Mouse (Mus musculus) heart, embryonic 15.5 days (tissue): ENCODE measurements around the gene Capza3. TPM values are rescaled to one million over a fixed set of nuclear protein-coding genes. Genes with fewer than 3 reads are reported as not detected.

Experiments
- ATAC-seq: fragments of 200-750 bp; cut with Nextera tagmentation; replicated peaks from 2 replicates; pipeline ENCODE4 v1.8.0; 2017; ENCODE audit warnings: low read depth, moderate TSS enrichment; ENCODE audit not compliant: insufficient number of reproducible peaks, insufficient read depth, low FRiP score
- H3K27ac ChIP-seq: fragments of 300-500 bp; sonication (generic); 2 replicates; pipeline ENCODE4 v1.5.1; 2015; ENCODE audit warnings: mild to moderate bottlenecking, inconsistent platforms
- H3K27me3 ChIP-seq: fragments of 300-500 bp; sonication (generic); 2 replicates; pipeline ENCODE4 v1.6.1; 2015; ENCODE audit warnings: inconsistent platforms
- H3K36me3 ChIP-seq: fragments of 300-500 bp; sonication (generic); 2 replicates; pipeline ENCODE4 v1.6.1; 2015; ENCODE audit warnings: mild to moderate bottlenecking, inconsistent platforms
- H3K4me1 ChIP-seq: fragments of 300-500 bp; sonication (generic); replicated peaks from 2 replicates; pipeline ENCODE4 v1.6.1; 2015; ENCODE audit warnings: inconsistent platforms
- H3K4me2 ChIP-seq: fragments of 300-500 bp; sonication (generic); 2 replicates; pipeline ENCODE4 v1.6.1; 2015; ENCODE audit warnings: inconsistent platforms, mild to moderate bottlenecking, moderate library complexity
- H3K4me3 ChIP-seq: fragments of 300-500 bp; sonication (generic); 2 replicates; pipeline ENCODE4 v1.5.1; 2015; ENCODE audit warnings: mild to moderate bottlenecking, inconsistent platforms
- H3K9ac ChIP-seq: fragments of 300-500 bp; sonication (generic); 2 replicates; pipeline ENCODE4 v1.6.1; 2015; ENCODE audit warnings: mild to moderate bottlenecking, inconsistent platforms
- H3K9me3 ChIP-seq: fragments of 300-500 bp; sonication (generic); replicated peaks from 2 replicates; pipeline ENCODE4 v1.6.1; 2016; ENCODE audit warnings: inconsistent platforms
- WGBS: fragments of 180-500 bp; shearing (Covaris S2); methylation state at CpG from one replicate; pipeline ENCODE4 v1.1.7; 2015; ENCODE audit warnings: mixed read lengths; 5-methylcytosine and 5-hydroxymethylcytosine counted together
- polyA plus RNA-seq: library from polyadenylated mRNA; unstranded; fragments of >200 nt; fragmentation: Nextera tagmentation; extraction: Ambion mirVana; gene quantifications from 2 replicates; pipeline ENCODE4 v1.2.1, GENCODE M21; 2015

Gene Capza3
- polyA plus RNA-seq = not detected in 2 replicates

GRCm38 (mm10) chr6:140040952-140041351 lies at the start of gene Capza3:
Capza3 (plus strand) TSS chr6:140041252.
- ATAC-seq = no peak
- Histone ChIP-seq H3K27me3 (no peaks in the 10 kb centered on the region), H3K4me1 (no peaks in the 10 kb centered on the region), H3K4me2 (no peak within 1 kb of the TSS), H3K4me3 (no peak within 1 kb of the TSS), H3K9ac (no peak within 1 kb of the TSS), H3K27ac (no peak within 1 kb of the TSS), H3K9me3 (no peaks in the 10 kb centered on the region), H3K36me3 (no peaks in the 10 kb centered on the region)
- 87% methylated on average over 7 of the region's 7 CpGs for WGBS

- 77% methylated on average over 3 of the region's 3 CpGs for WGBS
- Histone ChIP-seq H3K9me3 (0 out of 2 replicates have a peak, but pooled peaks cover 2% of the 10 kb centered on the region), H3K27me3 (no peaks in the 10 kb centered on the region)
These were observed 35.9 kb upstream of the Capza3 start for GRCm38 (mm10) chr6:140005181-140005580.

GRCm38 (mm10) chr6:140024404-140024803 lies 16.6 kb upstream of the Capza3 start:
- Histone ChIP-seq H3K9me3 (no peaks in the 10 kb centered on the region), H3K36me3 (no peaks in the 10 kb centered on the region), H3K4me1 (no peaks in the 10 kb centered on the region), H3K27me3 (no peaks in the 10 kb centered on the region), H3K9ac (no peak overlapping the region), H3K4me2 (no peak overlapping the region), H3K27ac (no peak overlapping the region), H3K4me3 (no peak overlapping the region)
- WGBS = 76% methylated on average over 7 of the region's 7 CpGs
- no peak for ATAC-seq

More at GRCm38 (mm10) chr6:140005181-140005580, 35.9 kb upstream of the Capza3 start:
- H3K4me2 ChIP-seq = no peak overlapping the region
- no peak for ATAC-seq
- H3K4me3 ChIP-seq = no peak overlapping the region
- H3K4me1 ChIP-seq = no peaks in the 10 kb centered on the region
- no peak overlapping the region for H3K27ac ChIP-seq
- H3K9ac ChIP-seq = no peak overlapping the region
- no peaks in the 10 kb centered on the region for H3K36me3 ChIP-seq

GRCm38 (mm10) chr6:140041357-140041756 lies 305 bp downstream of the Capza3 start, which contains the start of gene Plcz1:
Plcz1 (minus strand) TSS chr6:140041457.
- H3K4me2 ChIP-seq = no peak within 1 kb of the TSS
- no peaks in the 10 kb centered on the region for H3K27me3 ChIP-seq
- H3K4me1 ChIP-seq = no peaks in the 10 kb centered on the region
- H3K9ac ChIP-seq = no peak within 1 kb of the TSS
- no peak for ATAC-seq
- no peaks in the 10 kb centered on the region for H3K9me3 ChIP-seq
- no peak within 1 kb of the TSS for H3K4me3 ChIP-seq
- WGBS = 81% methylated on average over 5 of the region's 5 CpGs
- no peaks in the 10 kb centered on the region for H3K36me3 ChIP-seq
- H3K27ac ChIP-seq = no peak within 1 kb of the TSS

- Histone ChIP-seq H3K9ac (no peak overlapping the region), H3K9me3 (no peaks in the 10 kb centered on the region), H3K4me3 (no peak overlapping the region), H3K27ac (no peak overlapping the region), H3K27me3 (no peaks in the 10 kb centered on the region), H3K36me3 (no peaks in the 10 kb centered on the region), H3K4me2 (no peak overlapping the region), H3K4me1 (no peaks in the 10 kb centered on the region)
- ATAC-seq = no peak
- WGBS = 65% methylated on average over 5 of the region's 5 CpGs
These were observed 10.4 kb downstream of the Capza3 start for GRCm38 (mm10) chr6:140051476-140051875.

GRCm38 (mm10) chr6:140054271-140054928 lies 13.3 kb downstream of the Capza3 start:
- no peaks in the 10 kb centered on the region for H3K36me3 ChIP-seq
- H3K4me3 ChIP-seq = no peak overlapping the region
- no peak for ATAC-seq
- H3K27ac ChIP-seq = no peak overlapping the region
- no peaks in the 10 kb centered on the region for H3K27me3 ChIP-seq
- H3K4me2 ChIP-seq = no peak overlapping the region
- no peak overlapping the region for H3K9ac ChIP-seq
- no peaks in the 10 kb centered on the region for H3K4me1 ChIP-seq
- WGBS = 75% methylated on average over 5 of the region's 5 CpGs
- no peaks in the 10 kb centered on the region for H3K9me3 ChIP-seq

GRCm38 (mm10) chr6:140069177-140069576 lies 28.1 kb downstream of the Capza3 start:
- Histone ChIP-seq H3K9ac (no peak overlapping the region), H3K27ac (no peak overlapping the region), H3K4me3 (no peak overlapping the region), H3K36me3 (no peaks in the 10 kb centered on the region), H3K9me3 (no peaks in the 10 kb centered on the region), H3K4me1 (no peaks in the 10 kb centered on the region), H3K27me3 (no peaks in the 10 kb centered on the region), H3K4me2 (no peak overlapping the region)
- WGBS = 79% methylated on average over 8 of the region's 8 CpGs
- ATAC-seq = no peak

- Histone ChIP-seq H3K27me3 (no peaks in the 10 kb centered on the region), H3K36me3 (no peaks in the 10 kb centered on the region), H3K9me3 (no peaks in the 10 kb centered on the region), H3K9ac (no peak overlapping the region), H3K4me3 (no peak overlapping the region), H3K4me2 (no peak overlapping the region), H3K27ac (no peak overlapping the region), H3K4me1 (no peaks in the 10 kb centered on the region)
- WGBS = 59% methylated on average over 7 of the region's 7 CpGs
- ATAC-seq = no peak
These were observed 39.9 kb downstream of the Capza3 start for GRCm38 (mm10) chr6:140080933-140081332.

- Histone ChIP-seq H3K4me2 (no peak overlapping the region), H3K4me1 (no peaks in the 10 kb centered on the region), H3K9ac (no peak overlapping the region), H3K27me3 (no peaks in the 10 kb centered on the region), H3K36me3 (no peaks in the 10 kb centered on the region), H3K27ac (no peak overlapping the region), H3K9me3 (no peaks in the 10 kb centered on the region), H3K4me3 (no peak overlapping the region)
- WGBS = 68% methylated on average over 3 of the region's 3 CpGs
- no peak; the same call in 1 of the 2 replicates for ATAC-seq
These were observed 40.7 kb downstream of the Capza3 start for GRCm38 (mm10) chr6:140081739-140082138.

GRCm38 (mm10) chr6:140089855-140090254 lies 48.8 kb downstream of the Capza3 start:
- Histone ChIP-seq H3K4me2 (no peak overlapping the region), H3K27ac (no peak overlapping the region), H3K36me3 (no peaks in the 10 kb centered on the region), H3K4me3 (no peak overlapping the region), H3K9ac (no peak overlapping the region), H3K27me3 (no peaks in the 10 kb centered on the region), H3K9me3 (no peaks in the 10 kb centered on the region), H3K4me1 (no peaks in the 10 kb centered on the region)
- no peak for ATAC-seq
- WGBS = 79% methylated on average over 5 of the region's 5 CpGs
